Mouse (Mus musculus): ENCODE measurements around the gene Tmprss9. TPM values are rescaled to one million over a fixed set of nuclear protein-coding genes. Genes with fewer than 3 reads are reported as not detected.

The Tmprss9 gene
- polyA plus RNA-seq, 1 experiment = 0.33 TPM

DNA sequence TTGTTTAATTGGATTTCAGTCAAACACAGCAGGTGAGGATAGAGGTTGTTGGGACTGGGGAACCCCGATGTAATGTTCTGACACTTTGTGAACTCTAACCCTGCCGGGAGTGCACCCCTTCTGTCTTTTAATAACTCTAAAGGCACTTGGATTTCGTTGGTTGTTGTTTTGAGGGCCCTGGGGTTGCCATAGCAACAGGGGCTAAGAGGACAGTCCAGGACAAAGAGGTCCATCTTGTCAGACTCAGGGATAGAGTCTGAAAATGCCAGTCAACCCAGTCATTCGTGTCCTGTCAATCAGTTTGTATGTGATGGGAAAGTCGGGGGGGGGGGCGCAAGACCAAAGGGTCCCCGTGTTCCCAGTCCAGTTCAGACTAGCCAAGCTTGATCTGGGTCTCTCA lies 38.8 kb upstream of the Tmprss9 start:
- peaks cover 13% of the 10 kb centered on the region for H3K4me1 ChIP-seq (ENCODE audit: control insufficient read depth, insufficient read depth, low read length)
- no peak overlapping the region for H3K4me3 ChIP-seq (ENCODE audit: insufficient read depth, low read depth, low read length)
- H3K27me3 ChIP-seq (replicated peaks; ENCODE audit: control insufficient read depth, insufficient read depth, low read length) = no peaks in the 10 kb centered on the region
- WGBS = 73% methylated on average over 7 of the region's 7 CpGs
- DNase-seq = no peak
- H3K36me3 ChIP-seq (ENCODE audit: control insufficient read depth, insufficient read depth, low read length) = no peaks in the 10 kb centered on the region
- TF ChIP-seq CTCF (conservative IDR thresholded peaks at IDR 0.05; ENCODE audit: insufficient read depth, insufficient read length, low read depth, low read length) (no peak), POLR2A (IDR thresholded peaks at IDR 0.05; ENCODE audit: low read depth, low read length) (no peak)
- no peak overlapping the region for H3K27ac ChIP-seq (ENCODE audit: insufficient read depth, low read depth, low read length)

DNA sequence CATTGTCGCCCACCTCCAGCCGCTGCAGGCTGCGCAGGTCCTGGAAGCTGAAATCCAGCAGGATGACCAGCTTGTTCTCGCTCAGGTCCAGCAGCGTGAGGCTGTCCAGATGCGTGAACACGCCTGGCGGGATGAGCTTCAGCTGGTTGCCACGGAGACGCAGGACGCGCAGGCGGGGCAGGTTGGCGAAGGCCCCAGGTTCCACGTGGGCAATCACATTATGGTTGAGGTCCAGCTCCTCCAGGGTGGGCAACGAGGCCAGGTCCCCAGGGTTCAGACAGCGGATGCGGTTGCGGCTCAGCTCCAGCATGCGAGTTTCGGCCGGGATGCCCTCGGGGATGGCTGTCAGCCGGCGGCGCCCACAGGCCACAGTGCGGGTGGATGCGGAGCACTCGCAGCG lies 36.0 kb upstream of the Tmprss9 start:
- H3K36me3 ChIP-seq (ENCODE audit: control insufficient read depth, insufficient read depth, low read length) = no peaks in the 10 kb centered on the region
- DNase-seq = no peak
- H3K27ac ChIP-seq (ENCODE audit: insufficient read depth, low read depth, low read length) = no peak overlapping the region
- no peak for TF ChIP-seq POLR2A (IDR thresholded peaks at IDR 0.05; ENCODE audit: low read depth, low read length)
- no peak for TF ChIP-seq CTCF (conservative IDR thresholded peaks at IDR 0.05; ENCODE audit: insufficient read depth, insufficient read length, low read depth, low read length)
- H3K27me3 ChIP-seq (replicated peaks; ENCODE audit: control insufficient read depth, insufficient read depth, low read length) = no peaks in the 10 kb centered on the region
- 59% methylated on average over 30 of the region's 30 CpGs for WGBS
- H3K4me1 ChIP-seq (ENCODE audit: control insufficient read depth, insufficient read depth, low read length) = peaks cover 3% of the 10 kb centered on the region
- H3K4me3 ChIP-seq (ENCODE audit: insufficient read depth, low read depth, low read length) = no peak overlapping the region

DNA sequence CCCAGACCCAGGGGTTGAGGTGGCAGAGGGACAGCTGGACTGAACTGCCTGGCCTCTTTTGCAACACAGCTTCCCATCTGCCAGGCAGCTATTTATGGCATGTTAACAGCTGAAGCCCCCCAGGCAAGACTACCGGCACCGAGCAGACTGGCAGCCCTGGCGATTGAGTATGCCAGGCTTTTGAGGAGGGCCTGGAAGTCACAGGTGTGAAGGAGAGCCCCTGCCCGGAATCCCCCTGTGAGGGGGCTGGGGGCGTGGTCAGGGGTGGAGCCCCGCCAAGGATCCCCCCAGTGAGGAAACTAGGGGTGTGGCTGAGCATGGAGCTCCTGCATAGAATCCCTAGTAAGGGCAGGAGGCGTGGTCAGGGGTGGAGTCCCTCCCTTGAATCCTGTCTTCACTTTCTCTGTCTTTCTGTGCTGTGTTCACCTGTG lies 34.7 kb upstream of the Tmprss9 start:
- WGBS = 47% methylated on average over 7 of the region's 7 CpGs
- DNase-seq = no peak
- Histone ChIP-seq H3K27ac (ENCODE audit: insufficient read depth, low read depth, low read length) (no peak overlapping the region), H3K27me3 (replicated peaks; ENCODE audit: control insufficient read depth, insufficient read depth, low read length) (no peaks in the 10 kb centered on the region), H3K4me3 (ENCODE audit: insufficient read depth, low read depth, low read length) (no peak overlapping the region), H3K36me3 (ENCODE audit: control insufficient read depth, insufficient read depth, low read length) (no peaks in the 10 kb centered on the region), H3K4me1 (ENCODE audit: control insufficient read depth, insufficient read depth, low read length) (no peaks in the 10 kb centered on the region)
- no peak for TF ChIP-seq POLR2A (IDR thresholded peaks at IDR 0.05; ENCODE audit: low read depth, low read length)
- no peak for TF ChIP-seq CTCF (conservative IDR thresholded peaks at IDR 0.05; ENCODE audit: insufficient read depth, insufficient read length, low read depth, low read length)

DNA sequence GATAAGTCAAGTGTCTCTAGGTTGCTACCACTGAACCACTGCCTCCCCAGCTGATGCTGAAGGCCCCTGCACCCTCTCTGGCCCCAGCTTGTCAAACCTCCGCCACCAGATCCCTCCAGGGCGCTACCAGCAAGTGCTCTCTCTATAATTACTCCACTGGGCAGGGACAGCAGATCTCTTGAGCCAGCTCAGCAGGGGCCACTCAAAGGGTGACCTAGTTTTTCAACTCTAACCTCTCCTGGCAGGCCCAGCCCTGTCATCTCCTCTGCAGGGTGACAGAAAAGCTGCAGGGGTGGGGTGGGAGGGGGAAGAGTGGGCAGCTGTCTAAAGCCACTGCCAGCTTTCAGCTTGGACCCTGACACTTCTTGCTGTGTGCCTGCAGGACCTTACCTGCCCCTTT lies 33.8 kb upstream of the Tmprss9 start:
- WGBS = 43% methylated on average over 2 of the region's 2 CpGs
- no peak for DNase-seq
- Histone ChIP-seq H3K4me3 (ENCODE audit: insufficient read depth, low read depth, low read length) (no peak overlapping the region), H3K36me3 (ENCODE audit: control insufficient read depth, insufficient read depth, low read length) (no peaks in the 10 kb centered on the region), H3K27me3 (replicated peaks; ENCODE audit: control insufficient read depth, insufficient read depth, low read length) (no peaks in the 10 kb centered on the region), H3K4me1 (ENCODE audit: control insufficient read depth, insufficient read depth, low read length) (no peaks in the 10 kb centered on the region), H3K27ac (ENCODE audit: insufficient read depth, low read depth, low read length) (no peak overlapping the region)
- TF ChIP-seq POLR2A (IDR thresholded peaks at IDR 0.05; ENCODE audit: low read depth, low read length) (no peak), CTCF (conservative IDR thresholded peaks at IDR 0.05; ENCODE audit: insufficient read depth, insufficient read length, low read depth, low read length) (no peak)

DNA sequence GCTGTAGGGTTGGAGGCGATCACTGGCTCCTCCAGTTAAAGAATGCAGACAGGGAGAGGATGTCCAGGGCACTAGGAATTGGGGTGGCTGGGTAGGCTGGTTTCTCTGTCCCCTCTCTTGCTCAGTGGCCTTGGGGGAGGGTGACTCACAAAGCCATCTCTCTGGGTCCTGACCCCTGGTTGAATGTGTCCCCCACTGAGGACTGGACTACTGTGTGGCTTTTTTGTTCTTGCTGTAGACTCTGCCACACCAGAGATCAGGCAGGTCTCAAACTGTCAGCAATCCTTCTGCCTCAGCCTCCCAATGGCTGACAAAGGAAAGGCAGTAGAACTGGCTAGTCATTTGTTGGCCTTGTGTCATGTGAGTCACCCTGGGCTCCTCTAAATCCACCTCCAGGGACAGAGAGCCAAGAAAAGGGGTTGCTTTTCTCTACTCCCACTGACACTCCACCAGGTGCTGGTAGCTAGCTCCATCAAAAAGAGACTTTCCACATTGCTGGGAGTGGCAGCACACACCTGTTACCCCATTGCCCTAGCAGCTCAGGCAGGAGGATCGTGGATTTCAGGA lies 33.2 kb upstream of the Tmprss9 start:
- Histone ChIP-seq H3K36me3 (ENCODE audit: control insufficient read depth, insufficient read depth, low read length) (no peaks in the 10 kb centered on the region), H3K27me3 (replicated peaks; ENCODE audit: control insufficient read depth, insufficient read depth, low read length) (no peaks in the 10 kb centered on the region), H3K27ac (ENCODE audit: insufficient read depth, low read depth, low read length) (no peak overlapping the region), H3K4me1 (ENCODE audit: control insufficient read depth, insufficient read depth, low read length) (no peaks in the 10 kb centered on the region), H3K4me3 (ENCODE audit: insufficient read depth, low read depth, low read length) (no peak overlapping the region)
- DNase-seq = no peak
- 75% methylated on average over 2 of the region's 2 CpGs for WGBS
- TF ChIP-seq POLR2A (IDR thresholded peaks at IDR 0.05; ENCODE audit: low read depth, low read length) (no peak), CTCF (conservative IDR thresholded peaks at IDR 0.05; ENCODE audit: insufficient read depth, insufficient read length, low read depth, low read length) (no peak)

DNA sequence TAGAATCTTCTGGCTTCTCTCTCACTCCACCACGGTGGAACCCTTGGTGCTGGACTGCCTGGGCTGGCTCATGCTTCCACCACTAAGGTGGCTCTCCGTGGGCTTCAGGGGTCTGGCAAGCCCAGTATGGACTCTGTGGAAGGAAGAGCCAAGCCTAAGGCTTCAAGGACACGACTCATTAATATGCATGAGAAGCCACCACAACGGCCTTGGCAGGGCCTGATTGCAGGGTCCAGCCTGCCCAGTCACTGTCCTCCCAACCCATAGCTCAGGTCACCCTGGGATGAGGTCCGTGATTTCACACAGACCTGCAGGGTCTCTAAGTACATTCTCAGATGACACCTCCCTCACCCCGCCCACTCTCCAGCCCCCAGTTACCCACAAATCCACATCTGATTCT lies 31.8 kb upstream of the Tmprss9 start:
- no peaks in the 10 kb centered on the region for H3K4me1 ChIP-seq (ENCODE audit: control insufficient read depth, insufficient read depth, low read length)
- H3K27ac ChIP-seq (ENCODE audit: insufficient read depth, low read depth, low read length) = no peak overlapping the region
- no peak overlapping the region for H3K4me3 ChIP-seq (ENCODE audit: insufficient read depth, low read depth, low read length)
- no peak for TF ChIP-seq POLR2A (IDR thresholded peaks at IDR 0.05; ENCODE audit: low read depth, low read length)
- no peak for TF ChIP-seq CTCF (conservative IDR thresholded peaks at IDR 0.05; ENCODE audit: insufficient read depth, insufficient read length, low read depth, low read length)
- 53% methylated on average over 6 of the region's 6 CpGs for WGBS
- H3K36me3 ChIP-seq (ENCODE audit: control insufficient read depth, insufficient read depth, low read length) = no peaks in the 10 kb centered on the region
- no peaks in the 10 kb centered on the region; the same call in 1 of the 2 replicates for H3K27me3 ChIP-seq (replicated peaks; ENCODE audit: control insufficient read depth, insufficient read depth, low read length)
- no peak for DNase-seq

DNA sequence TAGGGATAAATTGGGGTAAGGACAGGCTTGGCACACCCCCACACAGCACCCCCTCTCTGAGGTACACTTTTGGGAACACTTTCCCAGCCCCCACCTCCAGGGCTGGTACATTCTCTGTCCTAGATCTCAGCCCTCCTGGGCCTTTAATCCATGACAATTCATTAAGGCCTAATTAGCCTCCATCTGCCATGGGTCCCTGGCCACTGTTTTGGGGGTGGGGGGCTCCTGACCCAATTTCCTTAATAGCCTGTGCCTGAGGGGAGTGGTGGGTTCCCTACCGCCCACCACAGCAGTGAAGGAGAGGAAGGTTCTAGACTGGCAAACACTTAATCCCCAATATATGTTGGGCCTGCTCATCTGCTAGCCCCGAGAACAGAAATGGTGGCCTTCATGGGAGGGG lies 30.0 kb upstream of the Tmprss9 start:
- Histone ChIP-seq H3K27ac (ENCODE audit: insufficient read depth, low read depth, low read length) (no peak overlapping the region), H3K27me3 (replicated peaks; ENCODE audit: control insufficient read depth, insufficient read depth, low read length) (no peaks in the 10 kb centered on the region; the same call in 1 of the 2 replicates), H3K4me3 (ENCODE audit: insufficient read depth, low read depth, low read length) (no peak overlapping the region), H3K4me1 (ENCODE audit: control insufficient read depth, insufficient read depth, low read length) (no peaks in the 10 kb centered on the region), H3K36me3 (ENCODE audit: control insufficient read depth, insufficient read depth, low read length) (no peaks in the 10 kb centered on the region)
- no peak for DNase-seq
- TF ChIP-seq POLR2A (IDR thresholded peaks at IDR 0.05; ENCODE audit: low read depth, low read length) = no peak
- TF ChIP-seq CTCF (conservative IDR thresholded peaks at IDR 0.05; ENCODE audit: insufficient read depth, insufficient read length, low read depth, low read length) = no peak
- WGBS = 79% methylated on average over 2 of the region's 2 CpGs
